Mouse (Mus musculus) heart, embryonic 11.5 days (tissue): ENCODE measurements around the gene Vps41. TPM values are rescaled to one million over a fixed set of nuclear protein-coding genes. Genes with fewer than 3 reads are reported as not detected.

Experiments
- ATAC-seq: fragments of 200-750 bp; cut with Nextera tagmentation; replicated peaks from 2 replicates; pipeline ENCODE4 v1.8.0; 2017; ENCODE audit warnings: moderate library complexity; ENCODE audit not compliant: insufficient number of reproducible peaks, low FRiP score, low TSS enrichment
- H3K27ac ChIP-seq: fragments of 300-500 bp; sonication (generic); 2 replicates; pipeline ENCODE4 v1.5.1; 2014; ENCODE audit warnings: mild to moderate bottlenecking, low read depth, low read length
- H3K27me3 ChIP-seq: fragments of 300-500 bp; sonication (generic); 2 replicates; pipeline ENCODE4 v1.6.1; 2014; ENCODE audit warnings: mild to moderate bottlenecking, low read length, mixed read lengths; ENCODE audit not compliant: control insufficient read depth, insufficient read depth
- H3K36me3 ChIP-seq: fragments of 300-500 bp; sonication (generic); 2 replicates; pipeline ENCODE4 v1.6.1; 2014; ENCODE audit warnings: mild to moderate bottlenecking, low read length, moderate library complexity, mixed read lengths; ENCODE audit not compliant: control insufficient read depth, insufficient read depth
- H3K4me1 ChIP-seq: fragments of 300-500 bp; sonication (generic); 2 replicates; pipeline ENCODE4 v1.6.1; 2014; ENCODE audit warnings: low read length; ENCODE audit not compliant: control insufficient read depth, insufficient read depth
- H3K4me2 ChIP-seq: fragments of 300-500 bp; sonication (generic); 2 replicates; pipeline ENCODE4 v1.6.1; 2014; ENCODE audit warnings: mild to moderate bottlenecking, moderate library complexity
- H3K4me3 ChIP-seq: fragments of 300-500 bp; sonication (generic); 2 replicates; pipeline ENCODE4 v1.5.1; 2014; ENCODE audit warnings: low read depth, low read length
- H3K9ac ChIP-seq: fragments of 300-500 bp; sonication (generic); 2 replicates; pipeline ENCODE4 v1.6.1; 2014; ENCODE audit warnings: mild to moderate bottlenecking, low read depth, low read length, moderate library complexity
- H3K9me3 ChIP-seq: fragments of 300-500 bp; sonication (generic); replicated peaks from 2 replicates; pipeline ENCODE4 v1.6.1; 2016; ENCODE audit warnings: low read length; ENCODE audit not compliant: control insufficient read depth
- WGBS: fragments of 180-500 bp; shearing (Covaris S2); extraction: QIAGEN DNeasy Blood & Tissue Kit; methylation state at CpG from one replicate; pipeline ENCODE4 v1.1.7; 2014; ENCODE audit not compliant: insufficient replicate concordance; 5-methylcytosine and 5-hydroxymethylcytosine counted together
- polyA plus RNA-seq: library from polyadenylated mRNA; unstranded; fragments of >200 nt; fragmentation: Nextera tagmentation; extraction: Ambion mirVana; gene quantifications from 2 replicates; pipeline ENCODE4 v1.2.1, GENCODE M21; 2014

Vps41 gene
- polyA plus RNA-seq, 1 experiment from 2014 or later, result 51.1 TPM

DNA sequence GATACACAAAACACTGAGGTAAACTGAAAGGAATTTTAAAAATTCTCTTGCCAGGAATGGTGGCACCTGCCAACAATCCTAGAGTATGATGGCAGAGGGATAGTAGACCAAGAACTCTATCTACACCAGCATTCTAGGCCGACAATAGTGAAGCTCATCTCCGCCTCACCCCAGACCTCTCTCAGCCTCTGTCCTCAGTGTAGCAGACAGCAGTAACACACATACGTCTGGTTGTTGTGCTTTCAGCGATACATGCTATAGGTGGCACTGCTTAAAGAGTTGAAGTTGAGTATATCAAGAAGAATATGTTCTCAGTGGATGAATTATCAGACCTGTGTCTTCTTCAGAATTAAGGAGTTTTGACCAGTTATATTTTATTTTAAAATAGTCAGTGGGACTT, 92.4 kb downstream of the Vps41 start:
- no peaks in the 10 kb centered on the region for H3K4me1 ChIP-seq
- H3K9ac ChIP-seq, result no peak overlapping the region
- 72% methylated on average over 4 of the region's 4 CpGs for WGBS
- H3K27ac ChIP-seq, result no peak overlapping the region
- ATAC-seq, result no peak
- H3K4me2 ChIP-seq, result no peak overlapping the region
- H3K4me3 ChIP-seq, result no peak overlapping the region
- no peaks in the 10 kb centered on the region for H3K9me3 ChIP-seq
- H3K27me3 ChIP-seq, result no peaks in the 10 kb centered on the region
- no peaks in the 10 kb centered on the region for H3K36me3 ChIP-seq

DNA sequence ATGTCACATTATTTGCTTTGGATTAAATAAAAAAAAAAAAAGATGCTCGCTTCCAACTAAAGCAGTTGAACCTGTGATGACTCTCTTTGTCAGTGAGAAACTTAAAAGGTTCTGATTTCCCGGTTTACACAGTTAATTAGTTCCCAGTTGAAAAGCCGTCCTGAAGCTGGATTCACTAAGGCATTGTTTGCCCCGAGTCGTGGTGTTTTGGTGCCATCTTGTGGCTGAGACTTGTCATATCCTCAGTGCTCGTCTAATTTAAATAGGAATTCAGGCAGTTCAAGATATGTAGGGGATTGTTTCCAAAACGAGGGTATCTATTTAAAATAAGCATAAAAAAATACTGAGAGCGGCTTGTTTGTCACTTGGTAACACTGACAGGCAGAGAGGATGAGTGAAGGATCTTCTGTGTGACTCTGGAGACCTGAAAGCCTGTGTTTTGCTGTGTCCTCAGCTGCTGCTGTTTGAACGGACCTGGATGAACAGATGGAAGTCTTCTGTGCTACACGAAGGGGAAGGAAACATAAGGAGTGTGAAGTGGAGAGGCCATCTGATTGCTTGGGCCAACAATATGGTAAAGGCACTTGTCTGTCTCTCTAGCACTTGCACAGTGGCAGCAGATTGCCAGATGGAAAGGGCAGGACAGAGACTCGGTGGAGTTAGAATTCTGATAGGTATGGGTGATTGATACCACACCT, 93.0 kb downstream of the Vps41 start:
- 21% methylated on average over 11 of the region's 11 CpGs for WGBS
- no peak overlapping the region for H3K9ac ChIP-seq

DNA sequence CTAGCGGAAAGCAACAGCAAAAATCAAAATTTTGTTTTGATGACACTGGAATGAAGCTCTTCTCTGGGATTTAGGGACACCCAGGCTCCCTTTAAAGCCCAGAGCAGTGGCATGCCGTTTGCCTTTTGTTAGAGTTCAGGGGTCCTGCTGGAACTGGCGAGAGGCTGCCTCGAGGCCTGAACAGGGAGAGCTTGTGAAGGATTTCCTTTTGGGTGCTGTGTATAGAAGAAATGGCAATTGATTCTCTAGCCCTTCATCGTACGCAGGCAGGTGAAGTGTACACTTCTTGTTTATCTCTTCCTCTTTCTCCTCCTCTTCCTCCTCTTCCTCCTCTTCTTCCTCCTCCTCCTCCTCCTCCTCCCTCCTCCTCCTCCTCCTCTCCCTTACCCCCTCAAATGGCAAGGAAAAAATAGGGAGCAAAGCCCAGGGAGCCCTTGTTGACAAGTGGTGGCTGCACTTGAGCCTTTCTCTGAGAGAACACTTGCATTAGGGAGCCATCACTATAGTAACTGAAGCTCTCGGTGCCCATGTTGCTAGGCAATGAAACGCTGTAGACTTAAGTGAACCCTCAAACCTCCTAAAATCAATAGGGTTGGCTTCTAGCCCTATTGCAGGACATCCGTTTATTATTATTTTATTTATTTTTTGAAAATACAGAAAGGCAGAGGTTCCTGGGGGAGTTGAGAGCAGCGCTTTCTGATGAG, 107.5 kb downstream of the Vps41 start:
- WGBS, result 80% methylated on average over 10 of the region's 10 CpGs
- H3K27me3 ChIP-seq, result no peaks in the 10 kb centered on the region
- no peak overlapping the region for H3K4me2 ChIP-seq
- ATAC-seq, result no peak
- H3K4me1 ChIP-seq, result no peaks in the 10 kb centered on the region
- no peak overlapping the region for H3K4me3 ChIP-seq
- H3K9me3 ChIP-seq, result no peaks in the 10 kb centered on the region
- H3K36me3 ChIP-seq, result peaks cover 5% of the 10 kb centered on the region; the same call in 1 of the 2 replicates
- no peak overlapping the region for H3K9ac ChIP-seq
- H3K27ac ChIP-seq, result no peak overlapping the region

More for the DNA sequence above, 93.0 kb downstream of the Vps41 start:
- Histone ChIP-seq H3K36me3 (no peaks in the 10 kb centered on the region), H3K27ac (no peak overlapping the region), H3K4me2 (no peak overlapping the region), H3K4me1 (no peaks in the 10 kb centered on the region), H3K4me3 (no peak overlapping the region), H3K27me3 (no peaks in the 10 kb centered on the region), H3K9me3 (no peaks in the 10 kb centered on the region)
- ATAC-seq, result no peak

DNA sequence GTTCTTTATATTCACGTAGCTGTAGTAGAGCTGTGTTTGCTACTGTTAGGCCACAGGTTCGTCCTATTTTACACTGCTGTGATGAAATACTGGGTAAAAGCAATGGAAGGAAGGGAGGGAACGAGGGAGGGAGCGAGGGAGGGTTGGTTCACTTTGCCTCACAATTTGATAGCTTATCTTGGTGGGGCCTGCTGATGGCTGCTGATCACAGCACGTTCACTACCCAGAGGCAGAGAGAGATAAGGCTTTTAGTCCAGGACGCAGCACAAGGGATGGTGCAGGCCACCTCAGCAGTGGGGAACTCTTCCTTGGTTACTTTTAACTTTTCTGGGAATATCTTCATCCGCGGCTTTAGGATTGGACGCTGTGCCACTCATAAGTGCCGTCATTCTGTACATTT, 109.9 kb downstream of the Vps41 start:
- Histone ChIP-seq H3K9ac (no peak overlapping the region), H3K4me1 (no peaks in the 10 kb centered on the region), H3K27ac (no peak overlapping the region), H3K4me2 (no peak overlapping the region), H3K27me3 (no peaks in the 10 kb centered on the region), H3K4me3 (no peak overlapping the region), H3K9me3 (no peaks in the 10 kb centered on the region), H3K36me3 (peaks cover 5% of the 10 kb centered on the region; the same call in 1 of the 2 replicates)
- 57% methylated on average over 10 of the region's 10 CpGs for WGBS
- ATAC-seq, result no peak

DNA sequence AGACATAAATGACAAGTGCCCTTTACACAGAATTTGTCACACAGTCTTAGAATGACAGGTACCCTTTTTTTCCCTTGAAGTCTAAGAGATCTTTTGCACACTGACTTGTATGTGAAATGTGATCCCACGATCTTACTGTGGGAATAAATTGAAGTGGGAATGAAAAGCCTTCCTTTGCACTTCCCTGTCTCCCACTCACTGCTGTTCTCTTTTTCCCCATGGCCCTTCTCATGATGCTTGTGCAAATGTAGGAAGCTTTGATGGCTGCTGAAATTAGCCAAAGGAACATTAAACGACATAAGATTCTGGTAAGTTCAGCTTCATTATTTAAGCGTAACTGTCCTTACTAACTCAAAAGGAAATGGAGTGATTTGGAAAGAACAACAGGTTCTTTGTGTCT, 113.4 kb downstream of the Vps41 start:
- Histone ChIP-seq H3K9me3 (no peaks in the 10 kb centered on the region), H3K36me3 (peaks cover 5% of the 10 kb centered on the region; the same call in 1 of the 2 replicates), H3K4me1 (no peaks in the 10 kb centered on the region), H3K27me3 (no peaks in the 10 kb centered on the region), H3K4me3 (no peak overlapping the region), H3K9ac (no peak overlapping the region), H3K27ac (no peak overlapping the region), H3K4me2 (no peak overlapping the region)
- WGBS, result 88% methylated on average over 3 of the region's 3 CpGs
- ATAC-seq, result no peak

DNA sequence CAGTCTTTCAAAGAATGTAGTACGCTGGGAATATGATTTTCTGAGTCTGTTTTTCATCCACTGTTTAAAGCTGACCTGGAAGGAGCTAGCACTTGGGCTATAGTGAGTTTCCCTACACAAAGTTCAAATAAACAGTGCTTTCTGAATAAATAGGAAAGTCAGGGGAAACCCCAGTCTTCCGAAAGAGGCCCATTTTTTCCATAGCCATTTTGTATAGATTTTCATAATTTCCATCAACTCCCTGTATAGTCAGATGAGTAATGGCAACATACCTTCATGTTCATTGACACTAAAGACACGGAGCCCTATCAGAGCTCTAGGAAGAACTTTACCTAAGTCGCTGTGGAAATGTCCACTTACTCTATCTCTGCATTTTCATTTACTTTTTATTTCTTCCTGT, 122.1 kb downstream of the Vps41 start:
- no peak overlapping the region for H3K4me2 ChIP-seq
- no peak overlapping the region for H3K27ac ChIP-seq
- WGBS, result 88% methylated on average over 4 of the region's 4 CpGs
- ATAC-seq, result no peak
- no peaks in the 10 kb centered on the region for H3K27me3 ChIP-seq
- H3K4me3 ChIP-seq, result no peak overlapping the region
- H3K9ac ChIP-seq, result no peak overlapping the region
- no peaks in the 10 kb centered on the region for H3K4me1 ChIP-seq
- H3K36me3 ChIP-seq, result no peaks in the 10 kb centered on the region
- no peaks in the 10 kb centered on the region for H3K9me3 ChIP-seq

DNA sequence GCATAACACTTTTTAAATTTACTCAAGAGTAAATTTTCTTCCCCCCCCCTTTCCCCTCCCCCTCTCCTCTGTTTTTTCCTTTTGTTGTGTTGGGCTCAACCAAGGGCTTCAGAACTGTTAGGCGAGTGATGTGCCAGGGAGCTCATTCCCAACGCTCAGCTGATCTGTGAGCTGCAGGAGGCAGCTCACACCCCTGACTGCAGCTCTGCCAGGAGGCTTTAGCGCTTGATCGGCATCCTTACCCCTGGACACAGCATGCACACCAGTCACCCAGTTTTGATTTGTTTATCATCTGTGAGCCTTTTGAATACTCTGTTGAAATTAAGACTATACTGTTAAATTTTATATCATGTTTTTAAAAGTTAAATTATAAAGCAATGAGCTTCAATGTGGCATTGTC, 123.3 kb downstream of the Vps41 start:
- no peaks in the 10 kb centered on the region for H3K4me1 ChIP-seq
- no peak overlapping the region for H3K27ac ChIP-seq
- WGBS, result 58% methylated on average over 4 of the region's 4 CpGs
- H3K36me3 ChIP-seq, result no peaks in the 10 kb centered on the region
- no peak overlapping the region for H3K9ac ChIP-seq
- no peak overlapping the region for H3K4me2 ChIP-seq
- no peak for ATAC-seq
- H3K27me3 ChIP-seq, result no peaks in the 10 kb centered on the region
- H3K9me3 ChIP-seq, result no peaks in the 10 kb centered on the region
- no peak overlapping the region for H3K4me3 ChIP-seq

DNA sequence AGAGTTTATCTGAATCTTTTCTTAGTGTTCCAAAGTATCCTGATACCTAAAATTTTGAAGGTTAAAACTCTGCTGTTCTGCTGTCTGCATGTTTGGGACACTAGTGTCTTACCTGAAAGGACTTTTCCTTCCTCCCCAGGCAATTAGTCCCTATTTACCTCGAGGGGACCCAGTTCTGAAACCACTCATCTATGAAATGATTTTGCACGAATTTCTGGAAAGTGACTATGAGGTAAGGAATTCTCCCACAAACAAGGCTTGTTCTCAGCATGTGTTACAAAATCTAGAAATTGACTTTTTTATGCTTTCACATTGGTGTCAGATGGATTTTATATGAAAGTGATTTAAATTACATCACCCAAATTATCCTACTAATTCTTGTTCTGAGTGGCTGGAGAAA, 123.9 kb downstream of the Vps41 start:
- no peak overlapping the region for H3K27ac ChIP-seq
- no peak overlapping the region for H3K4me3 ChIP-seq
- H3K36me3 ChIP-seq, result no peaks in the 10 kb centered on the region
- no peak for ATAC-seq
- H3K4me2 ChIP-seq, result no peak overlapping the region
- 64% methylated on average over 2 of the region's 2 CpGs for WGBS
- H3K9me3 ChIP-seq, result no peaks in the 10 kb centered on the region
- no peaks in the 10 kb centered on the region for H3K4me1 ChIP-seq
- H3K27me3 ChIP-seq, result no peaks in the 10 kb centered on the region
- H3K9ac ChIP-seq, result no peak overlapping the region
